Mouse (Mus musculus) heart, adult 2 months (tissue): ENCODE data around the gene Xpo6.

ENCODE experiments used
- CTCF ChIP-seq: fragments of 200-600 bp; IDR thresholded peaks from 2 replicates; pipeline ENCODE4 v1.8.1; 2022; ENCODE audit warnings: antibody characterized with exemption, mild to moderate bottlenecking, moderate library complexity
- POLR2A ChIP-seq: fragments of 200-500 bp; IDR thresholded peaks from 2 replicates; pipeline ENCODE4 v1.6.1; 2011; ENCODE audit warnings: mild to moderate bottlenecking, low read depth, low read length, control low read depth; ENCODE audit not compliant: insufficient read depth

GRCm38 (mm10) chr7:126248641-126249141, 48.4 kb upstream of the Xpo6 start:
- TF ChIP-seq CTCF: no peak
- no peak for TF ChIP-seq POLR2A
